Mouse (Mus musculus) kidney, adult 2 months (tissue): ENCODE results near the gene Pramef12.

ENCODE experiments used
- CTCF ChIP-seq: fragments of 200-500 bp; conservative IDR thresholded peaks from 2 replicates; pipeline ENCODE4 v1.5.1; 2011; ENCODE audit warnings: low read depth, mild to moderate bottlenecking, control low read depth, low read length, moderate library complexity, mixed read lengths; ENCODE audit not compliant: insufficient read depth, insufficient read length
- POLR2A ChIP-seq: fragments of 200-500 bp; IDR thresholded peaks from one replicate; pipeline ENCODE4 v1.6.1; 2011; ENCODE audit warnings: low read depth, low read length, control low read depth

DNA sequence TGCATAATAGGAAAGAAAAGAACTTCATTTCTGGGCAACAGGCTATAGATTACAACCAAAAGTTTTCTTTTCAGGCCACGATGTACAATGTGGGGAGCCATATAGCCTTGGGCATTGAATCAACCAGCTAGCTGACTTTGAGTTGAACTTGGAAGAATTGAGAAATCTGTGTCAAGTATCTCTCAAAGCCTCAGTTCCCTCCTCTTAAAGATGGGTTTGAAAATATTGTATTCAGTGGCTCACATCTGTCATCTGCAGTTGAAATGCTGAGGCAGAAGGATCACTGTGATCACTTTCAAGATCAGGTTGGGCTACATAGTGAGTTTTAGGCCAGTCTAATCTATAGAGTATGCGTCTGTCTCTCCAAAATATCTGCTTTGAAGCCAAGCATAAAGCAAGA lies 45.0 kb upstream of the Pramef12 start, which contains the start of gene Gm9944:
- no peak for TF ChIP-seq POLR2A
- no peak for TF ChIP-seq CTCF
